Mouse (Mus musculus) midbrain, embryonic 11.5 days (tissue): Measurements from ENCODE around the gene Pole2. TPM values are rescaled to one million over a fixed set of nuclear protein-coding genes. Genes with fewer than 3 reads are reported as not detected.
A peak's percentile ranks its signal among the peaks of the same experiment; 100 is the strongest.
"Not testable (repeated sequence)": the region's sequence is repeated elsewhere in the genome, so short reads cannot be mapped to it uniquely, and the experiment has no call there.

ENCODE experiments used
- ATAC-seq: fragments of 200-750 bp; cut with Nextera tagmentation; 2 replicates; pipeline ENCODE4 v1.8.0; 2017; ENCODE audit warnings: moderate TSS enrichment, moderate library complexity; ENCODE audit not compliant: low FRiP score
- DNase-seq: peaks from one replicate; pipeline ENCODE4 v3.0.0; 2015; ENCODE audit warnings: low spot score; ENCODE audit errors: missing footprints
- H3K27ac ChIP-seq: fragments of 300-500 bp; sonication (generic); 2 replicates; pipeline ENCODE4 v1.5.1; 2014; ENCODE audit warnings: low read depth, low read length
- H3K27me3 ChIP-seq: fragments of 300-500 bp; sonication (generic); 2 replicates; pipeline ENCODE4 v1.6.1; 2014; ENCODE audit warnings: mild to moderate bottlenecking, low read length, moderate library complexity, mixed read lengths; ENCODE audit not compliant: control insufficient read depth, insufficient read depth
- H3K36me3 ChIP-seq: fragments of 300-500 bp; sonication (generic); 2 replicates; pipeline ENCODE4 v1.6.1; 2014; ENCODE audit warnings: mild to moderate bottlenecking, low read length, moderate library complexity, mixed read lengths; ENCODE audit not compliant: control insufficient read depth, insufficient read depth
- H3K4me1 ChIP-seq: fragments of 300-500 bp; sonication (generic); 2 replicates; pipeline ENCODE4 v1.6.1; 2014; ENCODE audit warnings: low read length; ENCODE audit not compliant: control insufficient read depth, insufficient read depth
- H3K4me2 ChIP-seq: fragments of 300-500 bp; sonication (generic); 2 replicates; pipeline ENCODE4 v1.6.1; 2014; ENCODE audit warnings: mild to moderate bottlenecking, moderate library complexity
- H3K4me3 ChIP-seq: fragments of 300-500 bp; sonication (generic); 2 replicates; pipeline ENCODE4 v1.5.1; 2014; ENCODE audit warnings: low read depth, low read length
- H3K9ac ChIP-seq: fragments of 300-500 bp; sonication (generic); 2 replicates; pipeline ENCODE4 v1.6.1; 2014; ENCODE audit warnings: low read length
- H3K9me3 ChIP-seq: fragments of 300-500 bp; sonication (generic); 2 replicates; pipeline ENCODE4 v1.6.1; 2016; ENCODE audit warnings: low read length; ENCODE audit not compliant: control insufficient read depth
- WGBS: fragments of 180-500 bp; shearing (Covaris S2); extraction: QIAGEN DNeasy Blood & Tissue Kit; methylation state at CpG from one replicate; pipeline ENCODE4 v1.1.7; 2014; 5-methylcytosine and 5-hydroxymethylcytosine counted together
- polyA plus RNA-seq: library from polyadenylated mRNA; unstranded; fragments of >200 nt; fragmentation: Nextera tagmentation; extraction: Ambion mirVana; gene quantifications from 2 replicates; pipeline ENCODE4 v1.2.1, GENCODE M21; 2014

Gene Pole2
- polyA plus RNA-seq, 1 experiment from 2014 or later: 31.6 TPM

DNA sequence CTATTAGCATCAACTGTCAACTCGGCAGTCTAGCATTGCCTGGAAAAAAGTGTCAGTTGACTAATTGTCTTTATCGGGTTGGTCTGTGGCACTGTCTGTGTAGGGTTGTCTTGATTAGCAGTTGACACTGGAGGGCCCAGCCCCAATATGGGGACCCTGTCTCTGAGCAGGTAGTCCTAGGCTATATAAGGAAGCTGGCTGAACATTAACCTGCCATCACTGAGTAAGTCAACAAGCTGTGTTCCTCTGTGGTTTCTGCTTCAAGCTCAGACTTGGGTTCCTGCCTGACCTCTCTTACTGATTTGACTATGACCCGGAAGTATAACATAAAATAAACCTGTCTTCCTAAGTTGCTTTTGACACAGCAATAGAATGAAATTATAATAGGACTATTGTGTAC, 52.0 kb downstream of the Pole2 start:
- no peaks in the 10 kb centered on the region for H3K27me3 ChIP-seq
- no peaks in the 10 kb centered on the region for H3K4me1 ChIP-seq
- H3K9me3 ChIP-seq: no peaks in the 10 kb centered on the region
- no peak overlapping the region for H3K27ac ChIP-seq
- 94% methylated on average over 3 of the region's 3 CpGs for WGBS
- peaks cover 4% of the 10 kb centered on the region; the same call in 1 of the 2 replicates for H3K36me3 ChIP-seq
- ATAC-seq (no peak), DNase-seq (peak; percentile 23)
- no peak overlapping the region for H3K9ac ChIP-seq
- no peak overlapping the region for H3K4me2 ChIP-seq
- no peak overlapping the region for H3K4me3 ChIP-seq

GRCm38 (mm10) chr12:69171307-69171706, 56.7 kb downstream of the Pole2 start:
- H3K9ac ChIP-seq: no peak overlapping the region
- H3K4me1 ChIP-seq: peaks cover 4% of the 10 kb centered on the region; the same call in 1 of the 2 replicates
- no peak overlapping the region for H3K4me2 ChIP-seq
- H3K27ac ChIP-seq: no peak overlapping the region
- H3K27me3 ChIP-seq: no peaks in the 10 kb centered on the region
- H3K4me3 ChIP-seq: no peak overlapping the region
- H3K9me3 ChIP-seq: no peaks in the 10 kb centered on the region
- peaks cover 4% of the 10 kb centered on the region; the same call in 1 of the 2 replicates for H3K36me3 ChIP-seq
- no peak for ATAC-seq
- 89% methylated on average over 2 of the region's 2 CpGs for WGBS
- DNase-seq: no peak

GRCm38 (mm10) chr12:69168461-69169106, 59.4 kb downstream of the Pole2 start, which contains the start of gene Lrr1:
Gene Lrr1, plus strand, starts transcription at chr12:69168814.
- WGBS: under 1% methylated on average over 40 of the region's 40 CpGs
- ATAC-seq: peak; percentile 98
- DNase-seq: peak; percentile 98

GRCm38 (mm10) chr12:69167656-69168460, 60.1 kb downstream of the Pole2 start:
- Histone ChIP-seq H3K9me3 (no peaks in the 10 kb centered on the region), H3K36me3 (no peaks in the 10 kb centered on the region), H3K4me1 (peaks cover 4% of the 10 kb centered on the region; the same call in 1 of the 2 replicates), H3K4me3 (peak overlapping the region; percentile 63), H3K27me3 (no peaks in the 10 kb centered on the region), H3K9ac (peak overlapping the region; percentile 82), H3K4me2 (peak overlapping the region; percentile 89), H3K27ac (no peak overlapping the region)
- DNase-seq: peak; percentile 83
- ATAC-seq: peak; percentile 69
- 10% methylated on average over 18 of the region's 18 CpGs for WGBS

More at GRCm38 (mm10) chr12:69168461-69169106, 59.4 kb downstream of the Pole2 start, which contains the start of gene Lrr1:
- no peaks in the 10 kb centered on the region for H3K27me3 ChIP-seq
- H3K9me3 ChIP-seq: no peaks in the 10 kb centered on the region
- H3K9ac ChIP-seq: peak within 1 kb of the TSS; percentile 82
- H3K4me2 ChIP-seq: peak within 1 kb of the TSS; percentile 89
- H3K27ac ChIP-seq: peak within 1 kb of the TSS; percentile 54
- H3K4me3 ChIP-seq: peak within 1 kb of the TSS; percentile 63
- no peaks in the 10 kb centered on the region for H3K36me3 ChIP-seq
- peaks cover 4% of the 10 kb centered on the region; the same call in 1 of the 2 replicates for H3K4me1 ChIP-seq

GRCm38 (mm10) chr12:69166861-69167581, 61.0 kb downstream of the Pole2 start:
- whole genome bisulfite sequencing: 61% methylated on average over 8 of the region's 8 CpGs
- not testable (repeated sequence) for H3K9me3 ChIP-seq, H3K4me3 ChIP-seq, H3K9ac ChIP-seq, H3K27ac ChIP-seq, H3K27me3 ChIP-seq, H3K4me2 ChIP-seq, H3K4me1 ChIP-seq, H3K36me3 ChIP-seq, ATAC-seq
- DNase-seq: peak; percentile 69

- ATAC-seq: no peak
- Histone ChIP-seq H3K9me3 (no peaks in the 10 kb centered on the region), H3K4me2 (no peak overlapping the region), H3K27ac (no peak overlapping the region), H3K4me1 (peaks cover 4% of the 10 kb centered on the region; the same call in 1 of the 2 replicates), H3K9ac (no peak overlapping the region), H3K36me3 (no peaks in the 10 kb centered on the region), H3K27me3 (no peaks in the 10 kb centered on the region), H3K4me3 (no peak overlapping the region)
- peak; percentile 47 for DNase-seq
- 65% methylated on average over 3 of the region's 3 CpGs for WGBS
Measured at GRCm38 (mm10) chr12:69164904-69165303, 63.1 kb downstream of the Pole2 start.

DNA sequence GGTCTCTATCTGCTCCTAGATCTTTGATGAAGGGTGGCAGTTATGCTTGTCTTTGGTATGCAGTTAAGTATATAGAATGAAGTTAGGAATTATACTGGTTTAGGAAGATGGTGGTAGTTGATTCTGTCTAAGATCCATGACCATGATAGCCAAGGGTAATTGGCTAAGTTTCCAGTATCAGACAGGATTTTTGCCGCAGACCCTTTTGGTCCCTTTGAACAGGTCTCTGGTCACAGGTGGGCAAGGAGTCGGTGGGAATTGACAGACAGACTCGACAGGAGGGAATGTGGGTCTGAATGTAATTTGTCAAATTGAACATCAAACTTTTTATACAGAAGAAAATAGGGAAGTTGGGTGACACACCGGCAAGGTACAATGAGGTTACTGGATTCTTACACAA, 64.4 kb downstream of the Pole2 start:
- H3K4me2 ChIP-seq, H3K9me3 ChIP-seq, H3K27ac ChIP-seq, ATAC-seq, H3K36me3 ChIP-seq, H3K27me3 ChIP-seq, H3K9ac ChIP-seq, H3K4me3 ChIP-seq, H3K4me1 ChIP-seq: not testable (repeated sequence)
- WGBS: 86% methylated on average over 4 of the region's 4 CpGs
- DNase-seq: peak; percentile 53

- WGBS: 75% methylated on average over 2 of the region's 2 CpGs
- H3K27ac ChIP-seq, H3K36me3 ChIP-seq, H3K4me2 ChIP-seq, H3K4me3 ChIP-seq, H3K4me1 ChIP-seq, DNase-seq, H3K27me3 ChIP-seq, ATAC-seq, H3K9me3 ChIP-seq, H3K9ac ChIP-seq: not testable (repeated sequence)
Measured at GRCm38 (mm10) chr12:69160677-69161076, 67.3 kb downstream of the Pole2 start.
